Mouse (Mus musculus) A20 (cell line): ENCODE measurements around the gene Fbxo41.
A peak's percentile ranks its signal among the peaks of the same experiment; 100 is the strongest.

ENCODE experiments used
- DNase-seq: peaks from one replicate; pipeline ENCODE4 v3.0.0-alpha.2; 2011; ENCODE audit warnings: low read depth, low spot score

The Fbxo41 gene

GRCm38 (mm10) chr6:85447351-85447750, 55.4 kb downstream of the Fbxo41 start:
- no peak for DNase-seq

DNA sequence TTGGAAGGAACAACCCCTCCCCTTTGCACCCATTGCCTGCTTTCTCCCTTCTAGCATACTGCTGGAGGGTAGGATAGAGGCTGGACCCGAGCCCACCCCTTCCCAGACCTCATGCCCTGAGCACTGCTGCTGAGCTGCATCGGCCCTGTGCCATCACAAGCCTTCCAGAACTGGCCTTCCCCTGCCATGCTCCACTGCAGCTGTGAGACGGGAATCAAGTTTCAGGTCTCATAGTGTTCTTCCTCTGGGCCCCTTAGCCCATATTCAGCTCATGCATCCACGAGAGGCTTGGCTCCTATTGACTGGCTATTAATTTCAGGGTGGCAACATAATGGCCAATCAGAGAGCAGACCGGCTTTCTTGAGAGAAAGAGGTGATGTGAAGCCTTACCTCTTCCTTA, 57.5 kb downstream of the Fbxo41 start:
- no peak for DNase-seq

DNA sequence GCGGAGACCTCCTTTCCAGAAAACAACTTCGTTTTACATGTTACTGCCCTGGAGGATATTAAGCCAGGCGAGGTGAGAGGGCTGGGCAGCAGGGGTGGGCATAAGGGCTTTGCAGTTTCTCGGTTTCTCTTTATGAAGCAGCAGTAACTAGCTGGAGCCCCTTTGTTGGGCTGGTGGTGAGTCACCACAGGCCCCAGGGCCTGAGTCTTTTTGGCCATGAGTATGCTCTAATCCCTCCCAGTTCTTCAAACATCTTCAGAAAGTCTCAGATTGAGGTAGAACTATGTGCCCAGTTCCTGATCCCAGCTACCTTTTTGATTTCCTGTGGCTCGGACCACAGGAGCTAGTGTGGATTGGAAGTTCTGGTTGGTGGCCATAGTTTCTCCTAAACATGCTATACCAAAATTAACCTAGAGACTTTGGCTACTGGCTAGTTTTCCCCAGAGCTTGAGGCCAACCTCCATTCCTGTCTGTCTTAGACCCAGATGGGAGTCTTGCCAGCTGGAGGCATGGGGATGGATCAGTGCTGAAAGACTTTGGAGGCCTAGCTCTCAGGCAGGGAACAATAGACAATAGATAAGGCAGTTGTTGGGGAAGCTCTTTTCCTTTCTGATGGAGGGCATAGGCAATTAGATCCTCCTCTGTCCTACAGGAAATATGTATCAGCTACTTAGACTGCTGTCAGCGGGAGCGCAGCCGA, 58.4 kb downstream of the Fbxo41 start:
- no peak for DNase-seq

GRCm38 (mm10) chr6:85443488-85444233, 59.1 kb downstream of the Fbxo41 start:
- no peak for DNase-seq

DNA sequence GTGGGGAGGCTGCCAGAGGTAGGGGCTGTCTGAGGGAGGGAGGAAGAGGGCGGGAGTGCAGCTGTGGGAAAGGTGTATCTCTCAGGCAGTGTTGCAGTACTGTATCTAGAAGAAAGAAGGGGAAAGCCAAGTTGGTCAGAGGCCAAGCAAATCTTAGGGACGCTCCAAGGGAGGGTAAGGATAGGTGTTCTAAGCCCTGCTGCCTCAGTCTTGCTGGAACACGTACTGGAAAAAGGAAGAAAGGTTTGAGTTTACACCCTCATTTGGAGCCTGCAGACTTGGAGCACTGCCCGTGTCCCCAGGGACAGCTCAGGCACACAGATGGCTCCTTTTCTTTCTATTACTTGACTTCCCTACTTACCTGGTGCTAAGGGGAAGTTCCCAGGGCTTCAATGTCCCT, 61.7 kb downstream of the Fbxo41 start:
- DNase-seq: no peak

DNA sequence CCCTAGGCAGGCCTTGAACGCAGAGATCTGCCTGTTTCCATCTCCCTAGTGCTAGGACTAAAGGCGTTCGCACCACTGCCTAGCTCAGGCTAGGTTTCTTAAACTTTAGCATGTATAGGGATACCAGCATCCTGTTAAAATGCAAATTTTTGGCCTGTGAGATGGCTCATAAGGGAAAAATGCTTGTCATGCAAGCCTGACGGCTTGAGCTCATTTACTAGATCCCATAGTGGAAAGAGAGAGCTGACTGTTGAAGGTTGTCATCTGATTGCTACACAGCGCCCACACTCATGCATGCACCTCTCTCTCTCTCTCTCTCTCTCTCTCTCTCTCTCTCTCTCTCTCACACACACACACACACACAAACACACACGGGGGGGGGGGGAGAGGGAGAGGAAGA, 66.2 kb downstream of the Fbxo41 start:
- no peak for DNase-seq

DNA sequence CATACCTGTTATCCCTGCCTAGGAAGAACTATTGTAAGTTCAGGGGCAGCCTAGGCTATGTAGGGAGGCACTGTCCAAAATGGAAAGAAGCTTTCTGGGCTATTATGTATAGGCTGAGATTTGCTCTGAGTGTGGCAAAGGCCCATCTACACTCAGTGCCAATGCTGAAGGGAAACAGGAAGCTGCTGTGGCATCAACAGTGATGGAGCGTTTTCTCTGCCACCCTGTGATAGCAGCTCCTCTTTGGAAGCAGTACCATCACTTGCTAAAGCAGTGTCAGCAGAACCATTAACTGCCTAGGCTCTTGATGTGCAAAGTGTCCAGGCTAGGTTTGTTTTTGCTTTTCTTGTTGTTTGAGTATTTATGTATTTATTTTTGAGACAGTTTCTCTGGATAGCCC, 66.6 kb downstream of the Fbxo41 start:
- DNase-seq: no peak

- peak; percentile 60 for DNase-seq
Observed at GRCm38 (mm10) chr6:85433865-85434264, 68.9 kb downstream of the Fbxo41 start.

- DNase-seq: peak; percentile 88
Observed at GRCm38 (mm10) chr6:85431842-85432431, 70.9 kb downstream of the Fbxo41 start, which contains the start of gene Smyd5. TSS of gene Smyd5 (plus strand) at chr6:85431989.

GRCm38 (mm10) chr6:85431274-85431841, 71.4 kb downstream of the Fbxo41 start:
- no peak for DNase-seq

GRCm38 (mm10) chr6:85423836-85424379, 78.9 kb downstream of the Fbxo41 start, which contains the start of gene Noto:
TSS of gene Noto (plus strand) at chr6:85423886.
- DNase-seq: no peak
